Mouse (Mus musculus) liver, postnatal 0 days (tissue): Measurements from ENCODE around the gene Olfr1420. TPM values are rescaled to one million over a fixed set of nuclear protein-coding genes. Genes with fewer than 3 reads are reported as not detected.
A peak's percentile ranks its signal among the peaks of the same experiment; 100 is the strongest.

Source experiments
- microRNA-seq: library from miRNA; unstranded; fragments of <30 nt; microRNA quantifications from one replicate; pipeline ENCODE4, GENCODE M21; 2016
- polyA plus RNA-seq: library from polyadenylated mRNA; unstranded; fragments of >200 nt; fragmentation: Nextera tagmentation; extraction: Ambion mirVana; gene quantifications from 2 replicates; pipeline ENCODE4 v1.2.1, GENCODE M21; 2015

Olfr1420 gene
- polyA plus RNA-seq, 1 experiment from 2014 or later: not detected

Small RNAs within 50 kb of the gene (microRNA-seq; reads per million reads assigned to microRNA genes)
- 6.9 reads per million, percentile 13 among the genes with 10 or more reads in this experiment for gene Mir6994

Other genes starting within 250 kb of the Olfr1420 start
- gene Ms4a3, start 245.7 kb upstream of the Olfr1420 start, polyA plus RNA-seq: 37.6 and 38.0 TPM in 2 replicates
- 0.19 TPM in 1 of 2 replicates, not detected in the other for gene Oosp2, start 226.0 kb upstream of the Olfr1420 start, polyA plus RNA-seq
- gene Oosp1, start 195.4 kb upstream of the Olfr1420 start, polyA plus RNA-seq: 0.26 and 0.54 TPM in 2 replicates
- not detected in 2 replicates for gene Oosp3, start 189.5 kb upstream of the Olfr1420 start, polyA plus RNA-seq
- not detected in 2 replicates for gene Gif, start 139.0 kb upstream of the Olfr1420 start, polyA plus RNA-seq
- 35.7 and 38.2 TPM in 2 replicates for gene Mrpl16, start 116.2 kb upstream of the Olfr1420 start, polyA plus RNA-seq
- gene Stx3, start 67.2 kb upstream of the Olfr1420 start, polyA plus RNA-seq: 3.2 and 3.7 TPM in 2 replicates
- gene Olfr1417, start 47.3 kb upstream of the Olfr1420 start, polyA plus RNA-seq: not detected in 2 replicates
- not detected in 2 replicates for gene Olfr1418, start 25.5 kb upstream of the Olfr1420 start, polyA plus RNA-seq
- not detected in 2 replicates for gene Olfr1419, start 11.5 kb upstream of the Olfr1420 start, polyA plus RNA-seq
- 4.9 and 5.4 TPM in 2 replicates for gene Patl1, start 25.8 kb downstream of the Olfr1420 start, polyA plus RNA-seq
- 2.6 and 2.7 TPM in 2 replicates for gene Osbp, start 79.4 kb downstream of the Olfr1420 start, polyA plus RNA-seq
- gene Olfr1423, start 154.8 kb downstream of the Olfr1420 start, polyA plus RNA-seq: not detected in 2 replicates
- gene Olfr1424, start 176.1 kb downstream of the Olfr1420 start, polyA plus RNA-seq: not detected in 2 replicates
- not detected in 2 replicates for gene Olfr1425, start 191.2 kb downstream of the Olfr1420 start, polyA plus RNA-seq
- gene Olfr1426, start 205.4 kb downstream of the Olfr1420 start, polyA plus RNA-seq: not detected in 2 replicates
- not detected in 2 replicates for gene Olfr1427, start 216.8 kb downstream of the Olfr1420 start, polyA plus RNA-seq
- not detected in 2 replicates for gene Olfr1428, start 229.3 kb downstream of the Olfr1420 start, polyA plus RNA-seq
- gene Olfr76, start 236.6 kb downstream of the Olfr1420 start, polyA plus RNA-seq: 0.04 TPM in 1 of 2 replicates, not detected in the other